Mouse (Mus musculus) frontal cortex, postnatal 14 days (tissue): Measurements from ENCODE around the gene Nsd2.
A peak's percentile ranks its signal among the peaks of the same experiment; 100 is the strongest.
"Not testable (repeated sequence)": the region's sequence is repeated elsewhere in the genome, so short reads cannot be mapped to it uniquely, and the experiment has no call there.

Experiments used
- DNase-seq, 2 experiments: peaks; one replicate each; pipeline ENCODE4 v3.0.0; 2022; ENCODE audit warnings: low spot score in 2 of 2

Nsd2 gene

DNA sequence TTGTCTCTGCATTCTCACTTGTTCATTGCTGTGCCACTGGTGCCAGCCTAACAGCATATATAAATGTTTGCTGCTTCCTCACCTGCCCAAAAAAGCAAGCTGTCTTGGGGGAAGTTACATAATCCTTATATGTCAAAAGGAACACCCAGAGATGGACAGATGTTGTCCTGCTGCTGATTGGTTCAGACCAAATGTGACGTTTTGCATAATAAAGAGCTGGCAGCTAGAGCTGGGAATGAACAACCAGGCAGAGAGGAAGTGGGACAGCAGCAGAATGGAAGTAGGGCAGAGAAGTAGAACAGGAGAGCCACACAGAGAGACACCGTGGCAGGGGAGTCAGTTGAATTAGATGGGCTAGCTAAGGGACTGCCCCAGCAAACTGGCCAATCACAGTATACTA lies 111.9 kb downstream of the Nsd2 start:
- no peak for DNase-seq

DNA sequence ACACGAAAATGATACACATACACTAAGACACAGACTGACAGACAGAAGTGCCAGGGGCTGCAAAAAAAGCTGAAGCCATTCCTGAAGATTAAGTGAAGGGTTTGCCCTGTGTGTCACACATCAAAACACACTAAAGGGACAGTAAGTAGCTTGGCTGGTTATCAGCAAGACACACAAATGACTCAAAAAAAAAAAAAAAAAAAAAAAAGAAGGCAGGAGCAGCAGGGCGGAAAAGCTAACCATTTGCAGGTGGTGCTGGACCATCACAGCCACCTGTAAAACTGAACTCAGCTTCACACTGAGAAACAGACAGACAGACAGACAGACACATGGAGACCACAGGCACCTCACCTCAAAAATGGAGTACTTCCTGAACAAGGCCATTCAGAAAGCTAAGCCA lies 113.6 kb downstream of the Nsd2 start:
- DNase-seq = no peak

DNA sequence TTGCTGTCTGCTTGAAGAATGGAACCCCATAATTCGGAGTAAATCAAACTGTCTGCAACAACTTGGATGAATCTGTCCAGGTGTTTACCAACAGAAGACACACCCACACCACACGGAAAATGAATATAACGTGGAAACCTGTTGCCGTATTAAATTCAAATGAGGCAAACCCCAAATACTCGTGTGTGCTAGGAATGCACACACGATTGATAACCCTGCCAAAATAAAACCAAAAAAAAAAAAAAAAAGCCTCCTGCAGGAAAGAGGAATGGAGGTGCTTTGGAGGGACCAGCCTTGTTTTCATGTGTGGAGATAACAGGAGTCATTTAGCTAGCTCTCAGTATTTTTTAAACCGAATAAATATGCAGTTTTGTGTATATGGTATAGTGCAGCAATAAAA lies 114.4 kb downstream of the Nsd2 start:
- no peak for DNase-seq

DNA sequence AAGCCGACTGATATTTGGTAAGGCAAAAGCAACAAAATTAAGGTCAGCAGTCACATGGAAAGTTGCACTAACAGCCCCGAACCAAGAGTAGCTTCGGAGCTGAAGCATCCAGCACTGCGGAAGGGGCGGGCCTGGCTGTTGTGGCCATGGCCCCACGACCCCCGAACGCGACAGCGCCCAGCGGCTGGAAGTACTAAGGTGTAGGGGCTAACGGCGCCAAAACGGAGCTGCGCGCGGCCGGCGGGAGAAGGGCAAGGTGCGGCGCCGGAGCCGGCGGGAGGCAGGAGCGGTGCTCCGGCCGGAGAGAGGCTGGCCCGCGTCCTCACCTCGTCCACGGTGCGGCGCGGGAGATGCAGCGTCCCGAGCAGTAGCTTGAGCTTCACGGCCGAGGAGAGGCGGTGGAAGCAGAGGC lies 115.2 kb downstream of the Nsd2 start:
- DNase-seq = no peak

DNA sequence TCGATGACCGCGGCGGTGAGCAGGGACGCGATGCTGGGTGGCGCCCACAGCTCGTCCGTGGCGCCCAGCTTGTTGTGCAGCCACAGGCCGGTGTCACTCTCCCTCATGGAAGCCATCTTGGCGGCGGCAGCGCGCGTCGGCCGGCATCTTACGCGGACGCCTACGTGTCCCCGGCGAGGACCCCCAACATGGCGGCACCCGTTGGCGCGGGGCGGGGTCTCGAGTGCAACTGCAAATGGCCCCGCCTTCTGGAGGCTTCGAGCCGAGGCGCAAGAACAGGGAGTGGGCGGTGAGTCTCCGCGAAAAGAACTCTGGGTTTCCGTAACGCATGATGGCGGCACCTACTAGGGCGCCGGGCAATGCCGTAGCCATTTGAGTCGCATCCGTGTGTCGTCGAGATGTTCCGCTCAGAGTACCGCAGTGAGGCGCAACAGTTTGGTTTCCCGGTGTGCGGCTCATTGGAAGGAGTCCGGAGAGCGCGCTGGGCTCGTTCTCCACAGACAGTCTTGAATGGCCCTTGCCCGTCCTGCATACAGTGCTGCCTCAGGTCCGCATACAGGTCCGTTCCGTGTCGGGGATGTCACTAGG lies 115.7 kb downstream of the Nsd2 start, which contains the start of gene Nelfa:
TSS of gene Nelfa (minus strand) at position 294 of the 588 bp plus-strand sequence.
- DNase-seq = peak; percentile 98

DNA sequence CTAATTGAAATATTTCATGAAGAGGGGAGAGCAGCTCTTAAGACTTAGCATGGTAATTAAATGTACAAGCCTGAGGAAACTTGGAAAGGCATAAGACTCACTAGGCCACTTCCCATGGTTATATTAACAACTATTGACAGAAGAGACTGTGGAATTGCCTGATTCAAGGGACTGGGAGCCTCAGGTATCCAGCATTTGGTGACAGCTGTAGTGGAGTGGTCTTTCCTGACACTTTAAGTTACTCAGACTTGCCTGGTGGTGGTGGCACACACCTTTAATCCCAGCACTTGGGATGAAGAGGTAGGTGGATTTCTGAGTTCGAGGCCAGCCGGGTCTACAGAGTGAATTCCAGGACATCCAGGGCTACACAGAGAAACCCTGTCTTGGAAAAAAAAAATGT lies 116.7 kb downstream of the Nsd2 start:
- DNase-seq = no peak

DNA sequence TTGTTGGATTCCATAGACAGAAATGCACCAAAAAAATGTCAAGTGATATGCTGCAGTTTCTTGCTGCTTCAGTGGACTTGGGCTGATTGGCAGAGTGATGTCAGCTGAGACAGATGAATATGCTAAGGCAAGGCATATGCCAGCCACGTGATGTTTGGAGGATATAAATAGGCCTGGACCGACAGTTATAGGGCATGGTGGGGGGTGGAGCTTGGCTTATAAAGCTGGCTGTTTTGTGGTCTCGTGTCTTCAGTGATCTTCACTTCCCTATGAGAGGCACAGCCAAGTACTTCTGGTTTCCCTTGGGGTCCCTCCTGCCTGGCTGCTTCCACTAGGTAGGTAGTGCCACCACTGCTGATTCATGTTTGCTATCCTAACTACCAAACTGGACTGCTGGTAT lies 117.9 kb downstream of the Nsd2 start:
- DNase-seq = no peak

DNA sequence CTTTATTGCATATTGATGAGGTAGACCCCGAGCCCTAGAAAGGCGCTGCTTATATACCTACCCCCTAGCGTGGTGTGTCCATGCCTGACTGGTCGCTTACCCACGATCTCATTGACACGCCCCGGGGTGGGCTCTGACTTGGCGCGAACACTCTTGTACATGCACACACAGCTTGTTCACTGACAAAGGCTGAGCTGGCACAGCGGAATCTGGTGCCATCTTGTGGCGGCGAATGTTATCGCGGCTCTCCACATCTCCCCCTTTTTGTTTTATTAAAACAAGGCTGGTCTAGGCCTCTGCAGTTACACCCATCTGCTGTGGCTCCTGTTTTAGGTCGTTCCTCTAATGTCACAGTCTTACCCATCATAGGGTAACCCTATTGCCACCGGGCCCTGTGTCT lies 126.5 kb downstream of the Nsd2 start:
- not testable (repeated sequence) for DNase-seq
